Mouse (Mus musculus) frontal cortex, postnatal 36 days (tissue): ENCODE measurements around the gene Mmp28.

Experiments
- DNase-seq, 2 experiments: peaks; one replicate each; pipeline ENCODE4 v3.0.0; 2022; ENCODE audit warnings: low spot score in 2 of 2

The Mmp28 gene

DNA sequence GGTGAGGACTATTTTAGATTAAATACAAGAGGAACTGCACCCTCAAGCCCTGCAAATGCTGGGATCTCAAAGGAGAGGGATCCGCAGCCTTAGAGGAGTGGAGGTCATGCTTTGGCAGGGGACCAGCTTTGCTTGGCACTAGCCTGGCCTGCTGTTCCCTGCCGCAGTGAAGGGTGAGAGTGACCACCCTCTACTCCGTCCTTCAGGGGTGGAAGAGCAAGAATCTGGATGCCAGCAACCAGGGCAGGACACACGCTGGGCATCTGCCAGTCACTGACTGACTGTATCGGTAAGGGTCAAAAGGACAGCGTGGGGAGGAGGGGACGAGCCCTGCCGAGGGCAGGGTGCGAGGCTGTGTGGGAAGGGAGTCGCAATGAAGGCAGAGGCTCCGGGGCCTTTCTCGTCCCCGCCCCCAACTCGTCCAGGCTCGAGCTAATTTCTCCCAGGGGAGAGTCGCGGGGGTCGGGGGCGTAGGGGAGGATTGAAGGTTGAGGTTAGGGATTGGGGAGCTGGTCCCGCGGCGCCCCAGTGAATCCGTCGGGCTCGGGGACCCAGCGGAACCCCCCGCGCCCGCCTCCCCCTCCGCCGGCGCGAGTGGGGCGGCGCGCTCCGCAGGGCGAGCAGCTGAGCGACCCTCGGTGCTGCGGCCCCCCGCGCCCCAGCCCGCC is 53.6 kb downstream of the Mmp28 start, which contains the start of gene Rasl10b:
Rasl10b (plus strand) TSS at position 51 of the 668 bp plus-strand sequence.
- no peak for DNase-seq

- no peak for DNase-seq
These were observed 54.6 kb downstream of the Mmp28 start for GRCm38 (mm10) chr11:83408242-83408641.

- peak in 1 of 2 experiments; percentile 68 for DNase-seq
These were observed 56.5 kb downstream of the Mmp28 start for GRCm38 (mm10) chr11:83406391-83406790.

GRCm38 (mm10) chr11:83403787-83404186 is 59.1 kb downstream of the Mmp28 start:
- no peak for DNase-seq

GRCm38 (mm10) chr11:83398724-83399123 is 64.1 kb downstream of the Mmp28 start:
- DNase-seq = no peak

- DNase-seq = no peak
These were observed 65.2 kb downstream of the Mmp28 start for GRCm38 (mm10) chr11:83397626-83398025.

DNA sequence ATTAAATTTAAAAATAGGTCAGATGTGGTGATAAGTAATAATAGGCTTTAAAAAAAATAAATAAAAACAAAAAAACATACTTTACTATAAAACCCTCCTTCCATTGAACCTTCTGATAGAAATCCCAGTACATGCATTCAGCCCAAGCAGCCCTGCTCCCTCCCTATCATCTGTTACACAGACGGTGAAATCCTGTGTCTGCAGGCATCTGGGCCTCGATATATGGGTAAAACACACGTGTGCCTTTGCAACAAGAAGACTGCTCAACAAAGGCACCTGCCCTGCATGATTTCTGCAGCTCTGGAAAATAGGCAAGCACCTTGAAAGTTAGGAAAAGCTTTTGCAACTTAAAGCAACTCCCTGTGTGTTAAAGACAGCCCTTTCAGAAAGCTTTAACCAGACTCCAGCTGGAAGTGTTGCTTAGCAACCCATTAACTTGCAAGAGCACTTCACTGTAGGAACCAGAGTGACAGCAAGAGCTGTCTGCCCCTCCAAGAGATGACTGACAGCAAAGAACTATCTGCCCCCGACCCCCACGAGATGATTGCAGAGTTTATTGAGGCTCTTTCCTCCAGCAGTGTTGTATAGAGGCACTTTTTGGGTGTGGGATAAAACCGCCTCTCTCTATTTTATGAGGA is 68.0 kb downstream of the Mmp28 start:
- DNase-seq = no peak

GRCm38 (mm10) chr11:83393062-83393461 is 69.8 kb downstream of the Mmp28 start:
- DNase-seq = peak in 1 of 2 experiments; percentile 61
